Mouse (Mus musculus) cortical plate, adult 2 months (tissue): Measurements from ENCODE around the gene Ptrh1.

ENCODE experiments used
- CTCF ChIP-seq: fragments of 200-500 bp; IDR thresholded peaks from 2 replicates; pipeline ENCODE4 v1.5.1; 2011; ENCODE audit warnings: mild to moderate bottlenecking, control low read depth, low read length; ENCODE audit not compliant: insufficient read depth; ENCODE audit errors: extremely low read depth
- POLR2A ChIP-seq: fragments of 200-500 bp; IDR thresholded peaks from 2 replicates; pipeline ENCODE4 v1.6.1; 2011; ENCODE audit warnings: mild to moderate bottlenecking, low read length, control low read depth; ENCODE audit not compliant: insufficient read depth; ENCODE audit errors: extremely low read depth

DNA sequence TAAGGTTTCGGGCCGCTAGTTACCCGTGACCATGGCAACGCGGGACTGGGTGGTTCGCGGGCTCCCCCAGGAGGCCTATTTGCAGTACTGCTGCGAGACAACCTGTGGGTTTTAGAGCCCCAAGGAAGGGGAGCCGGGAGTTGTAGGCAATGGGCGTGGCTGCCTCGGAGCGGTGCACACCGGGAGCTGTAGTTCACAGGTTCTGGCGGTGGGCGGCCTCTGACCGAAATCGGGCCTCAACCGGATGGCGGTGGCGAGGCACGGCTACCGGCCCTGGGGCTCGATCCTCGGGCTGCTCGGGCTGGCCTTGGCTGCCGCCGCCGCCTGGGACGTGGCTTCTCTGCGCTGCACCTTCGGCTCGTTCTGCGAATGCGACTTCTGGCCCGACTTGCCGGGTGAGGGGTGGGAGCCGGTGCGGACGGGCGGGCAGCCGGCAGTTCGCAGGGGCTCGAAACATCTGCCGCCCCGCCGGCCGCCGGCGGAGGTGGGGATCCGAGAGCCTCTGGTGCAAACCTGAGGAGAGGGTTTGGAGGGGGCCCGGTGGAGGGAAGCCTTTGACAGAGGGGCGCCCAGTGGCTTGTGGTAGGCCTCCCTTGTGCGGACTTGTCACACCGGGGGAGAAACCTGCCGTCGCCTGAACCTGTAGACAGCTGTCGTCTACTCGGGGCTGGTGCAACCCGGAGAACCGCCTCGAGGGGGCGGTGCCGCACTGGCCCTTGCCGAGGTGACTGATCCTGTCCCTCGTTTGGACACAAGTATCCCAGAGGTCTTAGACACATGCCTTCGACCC, 18.3 kb upstream of the Ptrh1 start, which contains the start of gene Tor2a:
- TF ChIP-seq CTCF (peak; percentile 86), POLR2A (peak; percentile 61; the same call in 1 of the 2 replicates)
